Mouse (Mus musculus) thymus, postnatal 10 days (tissue): ENCODE data around the gene Stat5b.

Experiments
- DNase-seq, 2 experiments: peaks; one replicate each; pipeline ENCODE4 v3.0.0; 2021; ENCODE audit warnings: low spot score in 2 of 2

Stat5b gene

DNA sequence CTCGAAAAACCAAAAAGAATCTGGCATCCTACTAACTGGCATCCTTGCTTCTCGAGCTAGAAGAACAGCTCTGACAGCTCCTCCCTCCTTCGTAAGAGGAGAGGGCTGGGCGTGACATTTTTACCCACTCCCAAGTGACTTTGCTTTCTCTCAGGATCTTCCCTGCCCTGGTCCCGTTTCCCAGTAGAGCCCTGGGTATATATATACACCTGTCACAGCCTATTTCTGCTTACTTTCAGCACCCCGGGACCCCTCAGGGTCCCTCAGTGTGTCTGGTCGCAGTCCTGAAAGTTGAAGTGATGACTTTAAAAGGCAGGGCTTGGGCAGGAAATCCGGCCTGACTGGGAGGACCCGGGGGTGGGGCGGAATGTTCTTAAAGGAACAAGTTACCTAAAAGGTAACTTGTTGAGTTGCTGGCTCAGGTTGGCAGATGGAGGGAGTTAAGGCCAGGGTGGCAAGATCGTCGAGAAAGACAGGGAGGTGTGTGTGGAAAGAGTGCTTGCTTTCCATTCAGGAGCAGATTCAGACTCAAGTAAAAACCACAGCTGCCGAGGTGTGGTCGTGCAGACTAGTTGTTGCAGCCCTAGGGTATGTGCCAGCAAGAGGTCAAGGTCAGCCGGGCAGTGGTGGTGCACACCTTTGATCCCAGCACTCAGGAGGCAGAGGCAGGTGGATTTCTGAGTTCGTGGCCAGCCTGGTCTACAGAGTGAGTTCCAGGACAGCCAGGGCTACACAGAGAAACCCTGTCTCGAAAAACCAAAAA lies 79.7 kb downstream of the Stat5b start, which contains the start of gene Ghdc:
Gene Ghdc, minus strand, starts transcription at position 312 of the 763 bp plus-strand sequence.
- DNase-seq: peak; percentile 66 to 76

GRCm38 (mm10) chr11:100769980-100770379 lies 80.5 kb downstream of the Stat5b start:
- no peak for DNase-seq

GRCm38 (mm10) chr11:100767871-100768270 lies 82.7 kb downstream of the Stat5b start:
- DNase-seq: no peak

GRCm38 (mm10) chr11:100766726-100767125 lies 83.8 kb downstream of the Stat5b start:
- DNase-seq: no peak

DNA sequence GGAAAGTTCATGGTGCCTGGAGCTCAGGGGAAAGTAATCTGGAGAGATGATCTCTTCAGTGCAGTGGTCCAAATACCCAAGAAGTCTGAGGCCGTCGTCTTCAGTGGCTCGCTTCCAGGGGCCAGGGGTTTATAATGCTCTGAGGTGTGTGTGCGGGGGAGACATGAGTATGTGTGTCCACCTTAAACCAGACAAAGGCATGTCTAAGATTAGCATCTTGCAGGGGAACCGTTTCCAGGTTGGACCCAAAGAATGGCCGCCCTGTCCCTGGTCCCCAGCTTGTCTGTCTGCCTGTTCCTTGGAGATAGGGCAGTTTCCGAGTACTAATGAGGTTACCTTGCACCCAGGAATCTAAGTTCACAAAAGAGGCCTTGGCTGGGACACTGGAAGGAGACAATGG lies 87.7 kb downstream of the Stat5b start, which contains the start of gene Hcrt:
Gene Hcrt, minus strand, starts transcription at position 101 of the 400 bp plus-strand sequence.
- DNase-seq: no peak

GRCm38 (mm10) chr11:100761547-100762045 lies 88.9 kb downstream of the Stat5b start:
- DNase-seq: peak; percentile 58 to 80

GRCm38 (mm10) chr11:100759611-100760233 lies 90.8 kb downstream of the Stat5b start, which contains the start of gene Kcnh4:
TSS of gene Kcnh4 (minus strand) at chr11:100759942.
- peak; percentile 66 to 68 for DNase-seq

DNA sequence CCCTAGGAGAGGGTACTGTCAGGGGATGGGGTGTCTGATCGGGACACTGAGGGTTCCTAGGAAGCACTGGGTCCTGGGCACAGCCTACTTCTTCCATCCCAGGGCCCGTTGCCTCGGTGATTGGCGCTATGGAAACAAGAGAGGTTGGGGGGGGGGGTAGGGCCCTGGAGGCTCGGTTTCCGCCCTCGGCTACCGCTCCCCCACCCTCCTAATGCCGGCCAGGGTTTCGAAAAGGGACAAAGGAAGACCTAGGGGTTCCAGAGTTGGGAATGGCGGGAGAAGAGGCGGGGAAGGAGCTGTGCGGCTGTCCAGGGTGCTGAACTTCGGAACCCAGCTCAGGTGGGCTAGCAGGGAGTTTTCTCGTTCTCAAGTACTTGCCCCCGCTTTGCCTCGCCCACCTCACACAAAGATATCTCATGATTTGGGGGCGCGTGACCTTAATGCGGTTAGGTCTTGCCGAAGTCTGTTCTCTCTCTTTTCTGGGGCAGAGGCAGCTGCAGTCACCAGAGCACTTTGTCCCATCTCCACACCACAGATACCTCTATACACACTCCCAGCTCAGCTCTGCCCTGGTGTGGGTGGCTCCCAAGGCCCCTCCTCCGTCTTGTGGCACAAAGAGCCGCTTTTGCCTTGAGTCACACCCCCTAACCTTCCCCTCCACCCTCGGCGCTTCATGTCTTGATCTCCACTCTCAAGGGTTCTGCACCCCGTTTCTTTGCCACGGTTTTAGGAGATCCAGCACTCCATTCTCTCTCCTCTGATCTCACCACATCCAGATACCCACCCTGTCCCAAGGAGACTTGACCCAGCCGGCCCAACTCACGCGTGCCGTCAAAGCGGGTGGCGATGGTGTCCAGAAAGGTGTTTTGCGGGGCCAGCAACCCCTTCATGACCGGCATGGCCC lies 91.6 kb downstream of the Stat5b start:
- DNase-seq: peak in 1 of 2 experiments; percentile 42

DNA sequence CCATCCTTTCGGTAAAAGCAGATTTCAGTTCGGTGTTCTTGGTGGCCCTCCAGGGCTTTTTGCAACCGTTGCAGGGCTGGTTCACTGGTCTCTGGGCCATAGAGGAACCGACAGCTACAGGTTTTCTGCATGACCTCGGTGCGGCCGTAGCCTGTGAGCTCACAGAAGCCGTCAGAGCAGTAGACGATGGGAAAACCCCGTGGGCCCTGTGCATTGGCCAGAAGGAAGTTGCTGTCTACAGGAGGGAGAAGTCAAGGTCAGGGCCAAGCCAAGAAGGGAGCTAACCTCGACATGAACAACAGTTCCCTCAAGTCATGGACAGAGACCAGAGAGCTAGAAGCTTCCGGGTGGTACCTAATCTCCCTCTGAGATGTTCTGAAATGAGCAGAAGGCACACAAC lies 93.0 kb downstream of the Stat5b start:
- DNase-seq: no peak

- DNase-seq: no peak
Measured at GRCm38 (mm10) chr11:100756476-100756875, 94.0 kb downstream of the Stat5b start.

DNA sequence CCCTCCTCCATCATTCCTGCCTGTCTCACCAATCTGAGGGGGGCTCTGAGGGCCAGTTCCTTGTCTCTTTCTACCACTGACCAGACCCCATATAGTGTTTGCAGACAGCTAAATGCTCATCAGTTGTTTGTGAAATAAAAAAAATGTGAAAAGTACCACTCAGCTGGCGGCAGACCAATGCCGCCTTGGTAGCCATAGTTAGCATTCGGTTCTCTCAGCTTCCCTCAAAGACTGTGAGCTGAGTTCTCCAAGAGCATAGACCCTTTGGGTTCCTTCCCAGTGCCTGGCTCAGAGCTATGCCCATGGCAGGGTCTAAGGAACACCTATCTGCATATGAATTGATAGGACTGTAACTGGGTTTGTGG lies 95.8 kb downstream of the Stat5b start:
- no peak for DNase-seq

DNA sequence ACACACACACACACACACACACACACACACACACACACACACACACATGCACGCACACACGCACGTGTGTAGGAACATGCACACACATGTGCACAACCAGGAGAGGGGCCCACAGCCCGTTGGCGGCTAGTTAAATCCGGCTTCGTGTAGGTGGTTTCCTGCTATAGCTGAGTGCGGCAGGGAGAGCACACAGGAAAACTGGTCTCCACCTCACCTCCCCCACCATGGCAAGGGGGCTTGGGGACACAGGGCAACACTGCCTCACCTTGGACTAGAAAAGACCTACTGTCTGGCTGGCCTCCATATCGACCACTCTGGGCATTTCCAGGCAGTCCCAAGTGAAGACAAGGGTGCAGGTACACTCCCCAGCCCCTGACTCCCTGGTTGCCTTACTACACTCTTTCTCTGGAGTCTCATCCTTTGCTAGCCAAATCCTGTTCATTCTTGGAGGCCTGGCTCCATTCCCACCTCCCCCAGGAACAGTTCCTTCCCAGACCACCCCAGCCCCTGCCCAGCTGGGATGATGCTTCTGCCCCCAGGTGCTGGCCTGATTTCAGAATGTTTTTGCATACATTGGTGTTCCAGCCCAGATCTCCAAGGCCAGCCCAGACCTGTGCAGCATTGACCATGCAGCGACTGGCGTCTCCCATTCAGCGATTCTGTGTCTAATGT lies 96.4 kb downstream of the Stat5b start:
- DNase-seq: no peak

- no peak for DNase-seq
Measured at GRCm38 (mm10) chr11:100752294-100752693, 98.2 kb downstream of the Stat5b start.

GRCm38 (mm10) chr11:100750127-100750526 lies 100.4 kb downstream of the Stat5b start:
- no peak for DNase-seq

DNA sequence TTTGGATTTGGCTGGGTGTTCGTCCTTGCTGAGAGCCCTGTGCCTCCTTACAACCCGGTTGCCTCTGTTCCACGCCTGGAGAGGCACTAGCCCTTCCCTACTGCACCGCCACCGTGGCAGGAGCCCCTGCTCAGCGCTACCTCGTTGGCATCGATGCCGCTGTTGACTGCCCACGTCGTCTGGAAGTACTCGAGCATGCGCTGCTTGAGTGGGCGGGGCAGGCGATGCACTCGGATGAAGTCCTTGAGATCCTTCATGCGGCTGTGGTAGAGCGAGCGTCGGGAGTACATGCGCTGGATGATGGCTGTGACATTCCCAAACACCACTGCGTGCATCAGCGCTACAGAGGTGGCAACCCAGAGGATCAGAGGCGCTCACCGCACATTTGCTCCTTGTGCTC lies 101.1 kb downstream of the Stat5b start:
- no peak for DNase-seq

DNA sequence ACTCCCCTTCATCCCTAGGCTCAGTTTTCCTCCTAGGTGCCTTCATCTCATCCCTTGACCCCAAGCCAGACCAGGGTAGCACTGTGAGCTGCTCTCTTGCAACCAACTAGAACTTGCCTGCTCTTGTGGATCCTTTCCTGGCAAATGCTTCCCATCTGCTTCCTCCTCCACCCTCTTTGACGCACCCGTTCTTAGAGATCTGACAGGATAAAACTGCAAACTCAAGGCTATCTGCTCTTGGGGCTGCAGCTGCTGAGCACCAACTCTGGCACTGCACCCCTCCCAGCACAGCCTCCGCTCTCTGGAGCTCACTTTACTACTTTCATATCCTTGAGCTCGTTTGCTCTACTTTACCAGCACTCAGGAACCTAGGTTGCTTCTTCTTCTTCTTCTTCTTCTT lies 101.9 kb downstream of the Stat5b start:
- DNase-seq: no peak

DNA sequence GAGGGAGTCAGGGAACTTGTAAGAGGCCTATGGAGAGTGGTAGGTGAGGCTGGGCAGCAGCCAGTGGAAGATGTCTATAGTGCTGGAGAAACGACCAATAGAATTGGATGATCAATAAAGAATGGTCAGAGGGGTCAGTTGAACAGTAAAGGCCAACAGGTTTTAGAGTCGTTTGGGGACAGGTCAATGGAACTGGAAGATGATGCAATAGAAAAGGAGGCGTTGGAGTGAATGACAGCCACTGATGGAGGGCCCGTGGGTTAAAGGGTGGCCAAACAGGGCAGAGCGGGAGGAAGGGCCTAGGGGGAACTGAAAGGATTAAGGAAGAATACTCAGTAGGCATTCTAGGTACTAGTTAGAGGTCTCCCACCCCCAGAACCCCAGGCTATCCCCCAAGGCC lies 103.4 kb downstream of the Stat5b start:
- DNase-seq: no peak

DNA sequence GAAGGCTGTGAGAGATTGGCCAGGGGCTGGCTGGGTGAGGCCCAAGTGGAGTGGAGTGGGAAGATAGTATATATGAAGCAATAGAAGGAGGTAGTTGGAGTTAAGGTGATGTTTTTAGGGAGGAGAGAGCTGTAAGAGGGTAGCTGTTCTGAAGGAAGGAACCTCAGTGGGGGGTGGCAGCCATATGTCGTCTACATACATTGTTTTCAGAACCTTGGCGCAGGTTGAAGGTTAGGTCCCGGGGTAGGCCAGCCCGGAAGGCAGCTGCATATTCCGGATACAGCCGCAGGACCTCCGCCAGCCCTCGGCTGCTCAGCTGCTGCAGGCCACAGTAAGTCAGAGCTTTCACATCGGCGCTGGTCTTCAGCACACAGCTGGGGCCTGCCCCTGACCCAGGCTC lies 104.0 kb downstream of the Stat5b start:
- DNase-seq: no peak

GRCm38 (mm10) chr11:100745085-100745484 lies 105.4 kb downstream of the Stat5b start:
- DNase-seq: peak in 1 of 2 experiments; percentile 67

GRCm38 (mm10) chr11:100741348-100741747 lies 109.2 kb downstream of the Stat5b start:
- DNase-seq: no peak

DNA sequence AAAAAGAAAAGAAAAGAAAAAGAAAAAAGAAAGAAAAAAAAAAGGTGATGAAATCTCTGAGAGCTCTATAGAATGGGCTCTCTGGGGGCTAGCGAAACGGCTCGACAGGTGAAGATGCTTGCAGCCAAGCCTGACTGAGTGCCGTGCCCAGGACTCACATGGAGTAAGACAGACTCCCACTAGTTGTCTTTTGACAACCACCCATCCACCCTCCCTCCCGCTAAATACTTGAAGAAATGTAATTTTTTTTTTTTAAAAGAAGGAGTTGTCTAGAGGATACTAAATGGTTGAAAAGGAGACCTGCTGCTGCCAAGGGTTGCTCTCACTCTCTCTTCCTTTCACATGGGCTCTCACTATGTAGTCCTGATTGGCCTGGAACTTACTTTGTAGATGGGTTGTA lies 111.8 kb downstream of the Stat5b start:
- DNase-seq: no peak
